Mouse (Mus musculus): ENCODE data around the gene Lce1k.
"Not testable (repeated sequence)": the region's sequence is repeated elsewhere in the genome, so short reads cannot be mapped to it uniquely, and the experiment has no call there.

Lce1k gene

GRCm38 (mm10) chr3:92807791-92808190, at the start of gene Lce1k:
Gene Lce1k, minus strand, starts transcription at chr3:92807891.
- no peak for DNase-seq

- no peak for DNase-seq
These were observed 43.5 kb upstream of the Lce1k start, which contains the start of gene Lce1l for GRCm38 (mm10) chr3:92851186-92851585. Gene Lce1l, minus strand, starts transcription at chr3:92851286.

GRCm38 (mm10) chr3:92827108-92827507, 19.4 kb upstream of the Lce1k start, which contains the start of gene Kprp:
Gene Kprp, minus strand, starts transcription at chr3:92827247.
- no peak for DNase-seq

GRCm38 (mm10) chr3:92825808-92826207, 18.1 kb upstream of the Lce1k start:
- no peak for DNase-seq

GRCm38 (mm10) chr3:92816036-92816435, 8.3 kb upstream of the Lce1k start:
- DNase-seq, result not testable (repeated sequence)

- DNase-seq, result no peak
These were observed 7.9 kb upstream of the Lce1k start for GRCm38 (mm10) chr3:92815581-92815980.

GRCm38 (mm10) chr3:92790414-92790813, 17.3 kb downstream of the Lce1k start, which contains the start of gene Lce1j:
Gene Lce1j, minus strand, starts transcription at chr3:92790514.
- DNase-seq, result no peak

- no peak for DNase-seq
These were observed 28.9 kb downstream of the Lce1k start, which contains the start of gene Lce1i for GRCm38 (mm10) chr3:92778799-92779198. Gene Lce1i, minus strand, starts transcription at chr3:92778899.

- DNase-seq, result no peak
These were observed 36.1 kb downstream of the Lce1k start for GRCm38 (mm10) chr3:92771573-92771972.

- no peak for DNase-seq
These were observed 42.7 kb downstream of the Lce1k start, which contains the start of gene Lce1h for GRCm38 (mm10) chr3:92764965-92765364. Gene Lce1h, minus strand, starts transcription at chr3:92765065.
